Mouse (Mus musculus) erythroblast, adult 5-6 weeks (primary cell): ENCODE data around the gene Edil3. TPM values are rescaled to one million over a fixed set of nuclear protein-coding genes. Genes with fewer than 3 reads are reported as not detected.
"Not testable (repeated sequence)": the region's sequence is repeated elsewhere in the genome, so short reads cannot be mapped to it uniquely, and the experiment has no call there.

ENCODE experiments used
- ATAC-seq: replicated peaks from 2 replicates; pipeline ENCODE4 v1.8.0; 2016; ENCODE audit warnings: moderate number of reproducible peaks, mild to moderate bottlenecking, moderate TSS enrichment, inconsistent platforms; ENCODE audit not compliant: poor library complexity, low FRiP score, severe bottlenecking
- total RNA-seq, 2 experiments: library from RNA; stranded (forward) in 1 of 2; stranded (reverse) in 1 of 2; fragments of 150-400 nt in 1 of 2; fragments of 200-764, 138-1000 nt in 1 of 2; gene quantifications; 2 replicates each; pipeline versions ENCODE4 v1.2.3 to v1.2.4; 2015 to 2017; ENCODE audit warnings: low replicate concordance in 2 of 2

The Edil3 gene
- total RNA-seq, 2 experiments from 2014 or later, result 0.17 to 0.58 TPM

- no peak for ATAC-seq
Observed at GRCm38 (mm10) chr13:88929626-88930025, 108.4 kb downstream of the Edil3 start.

GRCm38 (mm10) chr13:88938564-88938963 is 117.3 kb downstream of the Edil3 start:
- no peak for ATAC-seq

DNA sequence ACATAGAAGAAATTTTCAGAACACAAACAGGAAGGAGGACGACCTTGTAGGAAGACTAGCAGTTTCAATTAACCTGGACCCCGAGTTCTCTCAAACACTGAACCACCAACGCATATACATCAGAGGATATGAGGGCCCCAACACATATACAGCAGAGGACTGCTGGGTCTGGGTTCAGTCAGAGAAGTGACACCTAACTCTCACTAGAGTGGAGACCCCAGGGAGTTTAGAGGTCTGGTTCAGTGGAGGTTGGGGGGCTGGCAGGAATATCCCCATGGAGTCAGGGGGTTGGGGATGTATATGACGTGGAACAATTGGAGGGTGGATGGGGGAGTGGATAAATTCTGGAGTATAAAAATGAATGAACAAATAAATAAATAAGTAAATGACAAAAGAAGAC is 151.1 kb downstream of the Edil3 start:
- ATAC-seq, result no peak

DNA sequence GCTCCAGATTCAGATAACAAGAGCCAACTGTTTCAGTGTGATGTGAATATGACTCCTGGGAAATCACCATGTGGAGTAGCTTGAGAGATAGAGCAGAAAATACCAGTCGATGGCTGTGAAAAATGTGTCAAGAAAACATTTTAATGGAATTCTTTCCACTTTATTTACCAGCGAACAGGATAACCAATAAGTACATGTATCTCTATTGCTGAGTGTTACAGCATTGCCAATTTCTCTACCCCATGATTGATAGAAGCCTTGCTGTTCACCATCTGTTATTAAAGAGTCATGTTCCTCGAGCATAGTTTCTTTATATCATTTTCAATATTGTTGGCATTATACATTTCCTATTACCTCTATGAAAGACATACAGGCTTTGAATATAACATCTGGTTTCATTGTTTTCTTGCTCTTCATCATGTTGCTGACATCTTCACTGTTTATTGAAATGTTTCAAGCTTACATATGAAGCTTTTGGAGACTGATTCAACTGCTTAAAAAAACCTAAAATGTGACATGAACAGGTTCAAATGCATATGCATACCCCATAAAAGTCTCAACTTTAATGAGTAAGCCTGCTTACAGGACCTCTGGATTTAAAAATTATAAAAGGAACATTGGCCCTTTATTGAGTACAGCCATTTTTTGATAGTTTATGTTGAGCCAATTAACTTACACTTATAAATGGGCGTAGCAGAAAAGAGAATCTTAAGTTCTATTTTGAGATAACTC is 186.6 kb downstream of the Edil3 start:
- no peak for ATAC-seq

- no peak for ATAC-seq
Observed at GRCm38 (mm10) chr13:89012500-89012899, 191.2 kb downstream of the Edil3 start.

DNA sequence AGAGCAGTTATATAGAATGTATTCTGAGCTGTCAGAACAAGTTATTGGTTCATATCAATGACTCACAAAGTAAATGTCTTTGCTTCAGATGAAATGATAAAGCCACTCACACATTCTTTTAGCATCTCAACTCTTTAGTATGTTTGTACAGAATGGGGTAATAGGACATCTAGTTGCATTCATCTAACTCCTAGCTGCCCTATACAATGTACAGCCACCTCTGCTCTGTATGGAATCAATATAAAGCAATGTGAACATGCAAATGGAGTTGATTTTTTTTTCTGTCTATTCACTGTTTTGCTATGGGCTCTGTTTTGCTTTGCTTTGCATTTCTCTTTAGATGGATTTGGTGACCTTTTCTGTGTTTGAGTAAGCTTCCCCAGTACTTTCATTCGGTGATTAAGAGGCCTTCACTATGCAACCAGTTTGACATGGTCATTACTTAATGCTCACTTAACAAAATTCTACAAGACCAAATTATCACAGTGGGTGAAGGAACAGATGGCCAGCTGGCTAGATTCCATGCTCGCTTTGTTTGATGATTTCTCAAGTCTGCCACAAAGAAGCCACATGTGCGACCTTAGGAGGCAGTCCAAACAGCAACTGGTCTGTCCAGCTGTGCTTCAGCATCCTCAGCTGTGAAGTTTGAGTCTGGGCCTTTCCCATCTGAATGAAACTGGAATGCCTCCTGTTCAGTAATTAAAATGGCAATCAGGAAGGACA is 208.7 kb downstream of the Edil3 start:
- no peak for ATAC-seq

DNA sequence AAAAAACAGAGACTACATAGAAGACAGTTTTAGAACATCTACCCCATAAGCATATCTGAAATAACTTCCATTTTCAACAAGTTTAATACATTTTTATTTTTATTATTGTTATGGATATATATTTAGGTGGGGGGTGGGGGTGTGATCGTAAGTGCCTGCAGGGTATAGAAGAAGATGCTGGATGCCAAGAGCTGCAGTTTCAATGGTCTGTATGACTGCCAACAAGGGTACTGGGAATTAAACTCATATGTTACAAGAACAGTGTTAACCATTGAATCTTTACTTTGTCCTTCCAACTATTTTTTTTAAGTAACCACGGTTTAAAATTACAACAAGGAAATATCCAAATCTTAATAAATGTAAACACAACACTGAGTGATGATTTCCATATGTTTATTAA is 214.4 kb downstream of the Edil3 start:
- ATAC-seq, result no peak

DNA sequence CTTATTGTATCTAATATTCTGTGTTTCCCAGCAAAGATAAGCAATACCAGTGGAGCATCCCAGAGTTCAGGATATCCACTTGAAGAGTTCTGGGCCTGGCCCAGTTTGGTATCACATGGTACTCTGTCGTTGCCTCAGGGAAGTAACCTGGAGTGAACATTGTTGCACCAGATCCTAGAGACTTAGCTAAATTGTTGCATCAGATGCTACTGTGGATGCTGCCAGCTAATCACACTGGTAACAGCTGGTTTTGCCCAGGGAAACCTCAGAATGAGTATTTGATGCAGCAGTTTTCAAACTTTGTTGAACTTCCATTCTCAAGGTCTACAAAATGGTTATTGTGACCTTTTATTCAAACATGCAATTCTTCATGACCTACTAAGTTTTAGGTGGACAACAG is 220.2 kb downstream of the Edil3 start:
- no peak for ATAC-seq

DNA sequence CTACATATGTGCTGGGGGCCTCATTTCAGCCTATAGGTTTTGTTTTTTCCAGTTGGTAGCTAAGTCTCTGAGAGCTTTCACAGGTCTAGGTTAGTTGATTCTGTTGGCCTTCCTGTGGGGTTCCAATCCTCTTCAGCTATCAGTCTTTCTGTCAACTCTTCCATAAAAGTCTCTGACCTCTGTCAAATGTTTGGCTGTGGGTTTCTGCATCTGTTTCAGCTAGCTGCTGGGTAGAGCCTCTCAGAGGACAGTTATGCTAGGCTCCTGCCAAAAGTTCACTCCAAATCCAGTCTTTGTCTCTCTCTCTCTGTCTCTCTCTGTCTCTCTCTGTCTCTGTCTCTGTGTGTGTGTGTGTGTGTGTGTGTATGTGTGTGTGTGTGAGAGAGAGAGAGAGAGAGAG is 248.9 kb downstream of the Edil3 start:
- not testable (repeated sequence) for ATAC-seq

GRCm38 (mm10) chr13:89076212-89076611 is 254.9 kb downstream of the Edil3 start:
- no peak for ATAC-seq

DNA sequence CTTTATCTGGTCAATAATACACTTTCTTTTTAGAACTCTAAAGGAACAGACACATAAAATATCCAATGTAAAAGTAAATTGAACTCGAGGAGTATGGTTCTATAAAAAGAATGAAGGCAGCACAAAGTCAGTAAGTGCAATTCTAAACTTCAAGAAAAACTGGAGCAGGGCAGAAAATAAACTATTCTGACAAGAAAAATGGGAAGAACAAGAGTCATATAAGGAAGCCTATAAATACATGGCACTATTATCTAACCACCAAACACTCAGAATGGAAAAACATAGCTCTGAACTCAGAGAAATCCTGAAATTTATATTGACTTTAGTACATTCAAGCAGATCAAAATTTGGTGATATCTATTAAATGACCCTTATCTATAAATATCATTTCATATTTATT is 284.6 kb downstream of the Edil3 start:
- no peak for ATAC-seq

DNA sequence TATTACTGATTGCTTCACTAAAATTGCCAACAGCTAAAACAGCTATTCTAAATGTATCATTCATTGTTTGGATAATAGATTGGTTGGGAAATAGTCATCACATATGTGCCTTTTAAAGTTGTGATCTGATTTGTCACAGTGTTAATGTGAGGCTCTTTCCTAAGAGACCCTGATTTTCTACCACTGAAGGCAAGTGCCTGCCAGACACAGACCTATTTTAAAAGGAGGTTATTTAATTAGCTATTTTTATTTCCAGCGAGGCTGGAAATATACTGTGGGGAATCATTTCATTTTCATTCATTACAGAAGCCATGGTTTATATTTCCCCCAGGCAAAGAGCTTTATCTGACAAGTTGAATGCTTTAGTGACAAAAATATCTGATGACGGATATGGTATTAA is 296.3 kb downstream of the Edil3 start:
- no peak for ATAC-seq

DNA sequence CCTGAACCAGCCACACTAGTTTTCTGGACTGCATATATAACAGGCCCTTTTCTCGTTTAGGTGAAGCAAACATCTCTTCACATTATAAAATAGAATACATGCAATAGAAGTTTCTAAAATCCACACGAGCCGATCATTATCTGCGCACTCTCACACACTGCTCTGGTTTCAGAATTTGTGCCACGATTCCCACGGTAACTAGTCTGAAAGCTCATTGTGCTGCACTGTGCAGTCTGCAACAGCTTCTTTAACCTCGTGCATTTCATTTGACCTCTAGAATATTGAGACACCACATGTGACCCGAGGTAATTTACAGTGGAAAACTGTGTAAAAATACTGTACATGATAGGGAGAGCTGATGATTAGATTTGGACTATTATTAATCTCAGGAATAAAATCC is 298.5 kb downstream of the Edil3 start:
- ATAC-seq, result no peak

GRCm38 (mm10) chr13:89122511-89123253 is 301.4 kb downstream of the Edil3 start:
- no peak for ATAC-seq

- ATAC-seq, result no peak
Observed at GRCm38 (mm10) chr13:89123396-89123795, 302.1 kb downstream of the Edil3 start.

DNA sequence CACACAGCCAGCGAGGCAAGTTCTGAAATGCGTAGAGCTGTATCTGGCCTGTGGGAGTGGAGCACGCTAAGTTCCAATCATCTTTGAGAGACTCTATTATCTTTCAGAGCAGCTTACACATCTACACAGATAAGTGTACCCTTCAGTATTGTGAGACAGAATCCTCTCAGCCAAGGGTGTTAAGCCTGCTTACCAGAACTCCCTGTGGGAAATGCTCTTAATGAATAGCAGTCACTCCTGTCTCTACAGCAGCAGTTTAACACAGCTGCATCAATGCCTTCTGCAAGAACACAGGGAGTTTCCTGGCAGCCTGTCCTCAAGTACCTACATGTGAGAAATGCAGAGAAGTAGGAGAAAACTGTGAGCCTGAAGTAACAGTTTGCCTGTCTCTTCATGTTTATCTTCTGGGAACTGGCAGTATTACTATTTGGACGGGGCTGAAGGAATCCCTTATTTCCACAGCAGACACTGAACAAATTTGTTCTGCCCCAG is 324.8 kb downstream of the Edil3 start:
- no peak for ATAC-seq

DNA sequence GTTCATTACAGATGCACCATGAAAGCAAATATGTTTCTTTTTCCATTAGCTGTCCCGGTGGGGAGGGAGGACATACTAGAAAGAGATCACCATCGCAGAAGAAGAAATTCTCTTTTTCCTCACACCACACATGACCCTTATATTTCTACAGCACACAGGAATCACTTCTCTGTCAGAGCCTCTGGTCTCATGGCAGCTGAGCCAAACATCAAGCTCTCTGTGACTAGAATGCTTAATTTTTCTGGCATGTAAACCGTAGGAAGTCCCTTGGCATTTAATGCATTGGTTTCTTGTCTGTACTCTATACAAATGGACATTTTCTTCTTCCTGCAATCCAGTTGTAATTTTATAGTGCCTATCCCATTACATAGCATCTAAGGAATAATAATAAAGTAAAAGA is 330.6 kb downstream of the Edil3 start:
- no peak for ATAC-seq

DNA sequence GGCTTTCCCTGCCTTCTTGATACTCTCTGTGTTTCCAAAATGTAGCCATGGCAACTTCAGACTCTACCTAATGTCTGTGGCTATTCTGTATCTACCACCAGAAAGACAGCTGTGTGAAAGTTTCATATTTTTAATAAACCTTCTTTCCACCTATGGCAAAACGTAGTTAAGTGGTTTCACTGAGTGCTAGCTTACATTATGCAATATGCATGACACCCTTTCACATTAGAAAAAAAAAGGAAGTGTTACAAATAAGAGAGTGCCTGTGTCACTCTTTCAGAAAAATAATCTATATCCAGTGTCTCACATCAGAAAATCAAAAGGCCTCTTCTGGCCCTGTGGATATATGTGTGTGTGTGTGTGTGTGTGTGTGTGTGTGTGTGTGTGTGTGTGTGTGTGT is 346.7 kb downstream of the Edil3 start:
- ATAC-seq, result no peak

DNA sequence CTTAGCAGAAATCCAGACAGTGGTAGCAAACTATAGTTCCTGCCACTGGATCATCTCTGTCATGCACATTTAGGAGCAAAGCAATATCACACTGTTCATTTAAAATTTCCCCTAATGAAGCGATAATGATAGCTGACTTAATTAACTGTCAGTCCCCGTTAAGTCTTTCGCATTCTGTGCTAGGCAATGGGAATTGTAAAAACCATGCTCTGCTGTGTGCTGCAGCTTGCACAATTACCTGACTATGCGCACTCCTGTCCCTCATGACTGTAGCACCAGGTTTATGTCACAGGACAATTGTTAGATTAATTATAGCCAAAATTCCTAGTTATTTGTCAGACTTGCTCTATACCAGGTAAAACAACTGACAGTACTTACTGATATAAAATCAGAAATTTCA is 348.8 kb downstream of the Edil3 start:
- ATAC-seq, result no peak

DNA sequence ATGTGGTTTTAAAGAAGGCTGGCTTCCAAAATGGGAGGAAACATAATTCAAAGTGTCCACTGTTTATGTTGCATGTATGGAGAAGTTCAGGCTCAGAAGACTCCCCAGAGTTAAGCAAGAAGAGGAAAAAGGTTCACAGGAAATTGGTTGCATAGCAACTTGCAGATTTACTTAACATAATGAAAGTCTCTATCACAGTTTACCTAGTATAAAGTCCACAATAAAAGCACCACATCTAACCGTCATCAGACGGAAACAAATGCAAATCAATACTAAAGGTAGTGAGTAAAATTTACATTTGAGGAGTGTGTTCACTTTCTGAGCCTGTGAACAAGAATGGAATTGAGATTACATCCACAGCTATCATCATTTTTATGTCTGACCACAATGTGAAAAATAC is 353.9 kb downstream of the Edil3 start:
- no peak for ATAC-seq

GRCm38 (mm10) chr13:89189051-89189450 is 367.8 kb downstream of the Edil3 start:
- ATAC-seq, result no peak
